ENCODE assay signal across 8 mouse cellular contexts in the genomic region with DNA sequence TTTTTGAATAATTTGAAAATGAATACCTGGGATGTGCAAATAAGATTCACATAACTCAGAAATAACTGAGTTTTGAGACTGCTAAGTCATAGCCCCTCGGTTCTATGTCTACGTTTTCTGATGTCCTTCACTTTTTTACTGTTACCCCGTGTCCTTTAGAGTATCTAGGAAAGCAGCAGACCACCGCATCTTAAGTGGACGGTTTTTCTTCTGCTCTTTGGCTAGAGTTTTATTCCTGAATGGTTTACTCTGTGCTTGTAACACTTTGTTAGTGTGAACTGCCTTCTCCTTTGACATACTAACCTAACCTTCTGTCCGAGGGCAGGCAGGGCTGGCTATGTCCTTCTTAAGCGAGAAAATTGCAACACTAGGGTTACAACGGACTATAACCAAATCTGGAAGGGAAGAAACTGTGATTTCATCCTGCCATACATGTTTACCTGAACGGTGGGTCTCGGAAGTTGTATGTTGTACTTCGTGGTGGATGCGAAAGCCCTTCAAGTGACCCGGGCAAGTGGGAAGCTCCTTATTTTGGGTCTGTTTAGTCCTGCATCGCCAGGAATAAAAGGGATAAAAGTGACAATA. TPM values are rescaled to one million over a fixed set of nuclear protein-coding genes. Genes with fewer than 3 reads are reported as not detected.
A peak's percentile ranks its signal among the peaks of the same experiment; 100 is the strongest.
DNase-seq lines count a peak whose midpoint lies in the region; ATAC-seq and TF ChIP-seq lines count a peak whose summit lies in the region.

No protein-coding gene starts in this region.

- ATAC-seq in heart, embryonic 16.5 days (replicated peaks; ENCODE audit: extremely low read depth, insufficient read depth, low FRiP score), result no peak
- ATAC-seq in intestine, embryonic 15.5 days, result no peak; the same call in 1 of the 2 replicates
- no peak for ATAC-seq in midbrain, embryonic 13.5 days

- peak overlapping the region; percentile 79 for H3K4me3 ChIP-seq in heart, embryonic 16.5 days (ENCODE audit: low read length)
- H3K4me3 ChIP-seq in cortical plate, adult 2 months (ENCODE audit: insufficient read depth, low read length), result peak overlapping the region; percentile 80
- peak overlapping the region; percentile 69 for H3K4me3 ChIP-seq in intestine, embryonic 15.5 days (replicated peaks)
- H3K4me3 ChIP-seq in midbrain, embryonic 13.5 days (replicated peaks), result peak overlapping the region; percentile 80

- peak overlapping the region; percentile 85 for H3K4me2 ChIP-seq in heart, embryonic 16.5 days (ENCODE audit: low read depth, low read length)
- H3K4me2 ChIP-seq in intestine, embryonic 15.5 days (replicated peaks), result peak overlapping the region; percentile 71
- H3K4me2 ChIP-seq in midbrain, embryonic 13.5 days (replicated peaks), result peak overlapping the region; percentile 72

- no peak for TF ChIP-seq POLR2A in cortical plate, adult 2 months (IDR thresholded peaks at IDR 0.05; ENCODE audit: extremely low read depth, insufficient read depth, low read length)

- no peak for TF ChIP-seq CTCF in cortical plate, adult 2 months (IDR thresholded peaks at IDR 0.05; ENCODE audit: extremely low read depth, insufficient read depth, low read length)

- intact Hi-C loops in heart, postnatal 36 days (cut with DNase I), result no loop called here
- intact Hi-C loops in left cerebral cortex, postnatal 4 days (cut with DNase I), result no loop called here

- WGBS in heart, embryonic 16.5 days, result 4% methylated on average over 14 of the region's 14 CpGs
- WGBS in intestine, embryonic 15.5 days, result 6% methylated on average over 14 of the region's 14 CpGs
- 8% methylated on average over 14 of the region's 14 CpGs for WGBS in midbrain, embryonic 13.5 days

- DNase-seq in heart, postnatal 36 days, result no peak
- no peak for DNase-seq in right cerebral cortex, adult 18-20 months
- no peak for DNase-seq in left cerebral cortex, postnatal 4 days
- no peak for DNase-seq in spleen, adult 18-20 months

- peaks cover 27% of the 10 kb centered on the region for H3K36me3 ChIP-seq in heart, embryonic 16.5 days (ENCODE audit: control insufficient read depth, insufficient read depth)
- peaks cover 18% of the 10 kb centered on the region for H3K36me3 ChIP-seq in intestine, embryonic 15.5 days
- peaks cover 26% of the 10 kb centered on the region for H3K36me3 ChIP-seq in midbrain, embryonic 13.5 days

- H3K27me3 ChIP-seq in heart, embryonic 16.5 days (ENCODE audit: control insufficient read depth, insufficient read depth, low read length), result no peaks in the 10 kb centered on the region
- no peaks in the 10 kb centered on the region for H3K27me3 ChIP-seq in intestine, embryonic 15.5 days (replicated peaks)
- no peaks in the 10 kb centered on the region for H3K27me3 ChIP-seq in midbrain, embryonic 13.5 days

- peaks cover 28% of the 10 kb centered on the region for H3K4me1 ChIP-seq in heart, embryonic 16.5 days (ENCODE audit: control insufficient read depth, insufficient read depth, low read length)
- H3K4me1 ChIP-seq in cortical plate, adult 2 months (ENCODE audit: control insufficient read depth, insufficient read depth, low read length), result peaks cover 5% of the 10 kb centered on the region; the same call in 1 of the 2 replicates
- peaks cover 7% of the 10 kb centered on the region; the same call in 1 of the 2 replicates for H3K4me1 ChIP-seq in intestine, embryonic 15.5 days (replicated peaks)
- peaks cover 32% of the 10 kb centered on the region for H3K4me1 ChIP-seq in midbrain, embryonic 13.5 days (replicated peaks)

- H3K9ac ChIP-seq in heart, embryonic 16.5 days (ENCODE audit: low read length), result peak overlapping the region; percentile 92
- H3K9ac ChIP-seq in intestine, embryonic 15.5 days, result peak overlapping the region; percentile 88
- H3K9ac ChIP-seq in midbrain, embryonic 13.5 days (replicated peaks), result peak overlapping the region; percentile 92

- no peaks in the 10 kb centered on the region for H3K9me3 ChIP-seq in heart, embryonic 16.5 days (replicated peaks; ENCODE audit: control insufficient read depth, low read length)
- no peaks in the 10 kb centered on the region for H3K9me3 ChIP-seq in intestine, embryonic 15.5 days
- no peaks in the 10 kb centered on the region for H3K9me3 ChIP-seq in midbrain, embryonic 13.5 days

- H3K27ac ChIP-seq in heart, embryonic 16.5 days (ENCODE audit: low read length), result peak overlapping the region; percentile 97
- peak overlapping the region; percentile 85 for H3K27ac ChIP-seq in cortical plate, adult 2 months (ENCODE audit: insufficient read depth, low read length)
- H3K27ac ChIP-seq in intestine, embryonic 15.5 days, result peak overlapping the region; percentile 97
- H3K27ac ChIP-seq in midbrain, embryonic 13.5 days, result peak overlapping the region; percentile 99

RNA-seq across cellular contexts. Expression of gene Tpt1, which starts 0.7 kb away (rescaled TPM):
- 770 and 775 TPM in 2 replicates for polyA plus RNA-seq in heart, embryonic 16.5 days (2015; fragmentation: Nextera tagmentation; extraction: Ambion mirVana)
- total RNA-seq in heart, postnatal 36 days (2021), result 1,000 to 10,000 TPM; 2,953 to 3,079 TPM
- 840 and 847 TPM in 2 replicates for polyA plus RNA-seq in cortical plate, adult 2 months (2012; rRNA removed)
- polyA plus RNA-seq in intestine, embryonic 15.5 days (2015; fragmentation: Nextera tagmentation; extraction: Ambion mirVana), result 988 and 1,053 TPM in 2 replicates
- polyA plus RNA-seq in midbrain, embryonic 13.5 days (2015; fragmentation: Nextera tagmentation; extraction: Ambion mirVana), result 876 and 886 TPM in 2 replicates
- total RNA-seq in left cerebral cortex, postnatal 4 days (2021), result 1,000 to 10,000 TPM; 1,734 to 1,903 TPM

RNA-seq across cellular contexts. Expression of gene Slc25a30, which starts 57.4 kb away (rescaled TPM):
- polyA plus RNA-seq in heart, embryonic 16.5 days (2015; fragmentation: Nextera tagmentation; extraction: Ambion mirVana), result 5.7 and 5.8 TPM in 2 replicates
- 10 to 100 TPM; 11.0 to 15.5 TPM for total RNA-seq in heart, postnatal 36 days (2021)
- polyA plus RNA-seq in cortical plate, adult 2 months (2012; rRNA removed), result 7.2 and 9.3 TPM in 2 replicates
- polyA plus RNA-seq in intestine, embryonic 15.5 days (2015; fragmentation: Nextera tagmentation; extraction: Ambion mirVana), result 2.3 and 3.0 TPM in 2 replicates
- polyA plus RNA-seq in midbrain, embryonic 13.5 days (2015; fragmentation: Nextera tagmentation; extraction: Ambion mirVana), result 9.4 and 11.8 TPM in 2 replicates
- total RNA-seq in left cerebral cortex, postnatal 4 days (2021), result 10 to 100 TPM; 19.4 to 23.9 TPM
